Comparison of ENCODE assay signal across 8 mouse cellular contexts in genomic region chr11:111818124-111818523, GRCm38 (mm10).
DNase-seq lines count a peak whose midpoint lies in the region; ATAC-seq lines count a peak whose summit lies in the region.

No protein-coding gene starts in this region.

- peak overlapping the region; percentile 42 for H3K4me2 ChIP-seq in forebrain, embryonic 12.5 days

- H3K4me1 ChIP-seq in forebrain, embryonic 12.5 days, result peaks cover 34% of the 10 kb centered on the region

- peak; percentile 25 for DNase-seq in heart, postnatal 4 days
- peak; percentile 60 to 65 for DNase-seq in left cerebral cortex, postnatal 36 days (ENCODE audit: low spot score in 2 of 2)
- DNase-seq in right cerebral cortex, postnatal 14 days, result peak; percentile 17
- DNase-seq in adipocyte (ENCODE audit: low spot score), result no peak
- DNase-seq in adrenal gland, postnatal 4 days (ENCODE audit: low spot score in 2 of 2), result no peak

- peak overlapping the region; percentile 51; the same call in 1 of the 2 replicates for H3K27ac ChIP-seq in forebrain, embryonic 12.5 days

- intact Hi-C loops in left cerebral cortex, postnatal 36 days (cut with DNase I), result no loop called here

- under 1% methylated on average over 10 of the region's 10 CpGs for WGBS in forebrain, embryonic 12.5 days

- peak; percentile 59 for ATAC-seq in activated CD4-positive, CD25-positive, alpha-beta regulatory T cell, adult 4 months
- ATAC-seq in forebrain, embryonic 12.5 days (ENCODE audit: low FRiP score), result peak; percentile 72; the same call in 1 of the 2 replicates
- ATAC-seq in monocyte, adult 5-6 weeks (replicated peaks; ENCODE audit: insufficient number of reproducible peaks, low FRiP score, low TSS enrichment, poor library complexity, severe bottlenecking), result no peak

- no peak overlapping the region for H3K9ac ChIP-seq in forebrain, embryonic 12.5 days

- no peaks in the 10 kb centered on the region for H3K9me3 ChIP-seq in forebrain, embryonic 12.5 days

- H3K4me3 ChIP-seq in forebrain, embryonic 12.5 days (replicated peaks), result no peak overlapping the region

- H3K27me3 ChIP-seq in forebrain, embryonic 12.5 days, result no peaks in the 10 kb centered on the region

- H3K36me3 ChIP-seq in forebrain, embryonic 12.5 days (replicated peaks), result no peaks in the 10 kb centered on the region

Comparison
In these comparisons a context has a peak if more than half of its experiments do, and no peak if none do; other contexts are left out.
1. DNase-seq: peak in heart, postnatal 4 days (single experiment), left cerebral cortex, postnatal 36 days (2 of 2) and right cerebral cortex, postnatal 14 days (single experiment); none in adipocyte (single experiment) and adrenal gland, postnatal 4 days (0 of 2).